Mouse (Mus musculus) retina, adult 2 months (tissue): ENCODE data around the gene Vps25.

Experiments used
- DNase-seq: peaks from one replicate; pipeline ENCODE4 v3.0.0-alpha.2; 2012; ENCODE audit warnings: low read depth, low spot score

Gene Vps25

GRCm38 (mm10) chr11:101253613-101254389 is at the start of gene Vps25:
Vps25 (plus strand) TSS chr11:101253707.
- DNase-seq = peak; percentile 77

DNA sequence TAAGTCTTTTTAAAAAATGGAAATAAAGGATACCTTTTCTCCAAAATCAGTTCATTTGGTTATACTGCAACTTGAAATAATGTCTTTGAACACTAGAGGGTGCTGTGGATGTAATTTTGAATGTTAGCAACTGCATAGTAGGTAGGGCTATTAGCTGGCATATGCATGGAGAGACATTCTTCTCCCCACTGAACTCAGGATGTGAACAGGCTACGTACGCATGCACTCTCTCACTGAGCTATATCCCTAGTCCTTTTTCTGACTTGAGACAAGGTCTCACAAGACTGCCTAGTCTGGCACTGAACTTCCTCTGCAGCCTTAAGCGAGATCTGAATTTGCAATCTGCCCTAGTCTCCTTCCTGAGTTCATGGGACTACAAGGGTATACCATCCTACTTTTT is 41.5 kb upstream of the Vps25 start:
- peak; percentile 51 for DNase-seq

DNA sequence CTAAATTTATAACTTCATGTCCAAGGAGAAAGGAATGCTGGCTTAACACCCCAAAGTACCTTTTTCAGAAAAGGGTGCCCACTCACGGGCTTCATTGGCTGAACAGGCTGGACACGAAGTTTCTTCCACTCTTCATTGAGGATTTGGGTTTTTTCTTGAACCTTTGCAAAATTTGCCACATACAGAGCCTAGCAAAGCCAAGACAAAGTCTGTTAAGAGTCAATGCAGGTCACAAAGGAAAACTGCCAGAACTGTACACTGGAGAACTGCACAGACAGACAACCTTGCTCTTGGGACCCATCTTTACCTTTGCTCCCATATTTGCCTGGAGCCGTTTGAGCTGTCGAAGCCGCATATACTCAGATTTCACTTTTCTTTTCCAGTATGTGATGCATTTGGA is 36.6 kb upstream of the Vps25 start:
- no peak for DNase-seq

GRCm38 (mm10) chr11:101218436-101219055 is 35.0 kb upstream of the Vps25 start:
- DNase-seq = no peak

DNA sequence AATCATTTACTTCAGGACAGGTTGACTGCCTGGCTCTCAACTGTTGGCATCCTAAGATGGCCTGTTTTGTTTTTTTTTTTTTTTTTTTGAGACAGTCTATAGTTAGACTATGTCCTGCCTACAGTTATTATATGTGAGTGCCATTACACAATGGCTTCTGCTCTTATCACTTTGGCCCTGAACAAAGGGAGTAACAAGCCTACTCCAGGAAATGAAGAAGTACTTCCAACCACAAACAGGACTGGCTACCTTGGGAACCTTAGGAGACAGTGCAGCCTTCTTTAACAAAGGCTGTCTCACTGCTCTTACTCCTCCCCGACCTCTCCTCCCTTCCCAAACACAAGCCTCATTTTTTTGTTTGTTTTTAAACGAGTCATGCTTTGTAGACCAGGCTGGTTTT is 32.7 kb upstream of the Vps25 start:
- DNase-seq = no peak

DNA sequence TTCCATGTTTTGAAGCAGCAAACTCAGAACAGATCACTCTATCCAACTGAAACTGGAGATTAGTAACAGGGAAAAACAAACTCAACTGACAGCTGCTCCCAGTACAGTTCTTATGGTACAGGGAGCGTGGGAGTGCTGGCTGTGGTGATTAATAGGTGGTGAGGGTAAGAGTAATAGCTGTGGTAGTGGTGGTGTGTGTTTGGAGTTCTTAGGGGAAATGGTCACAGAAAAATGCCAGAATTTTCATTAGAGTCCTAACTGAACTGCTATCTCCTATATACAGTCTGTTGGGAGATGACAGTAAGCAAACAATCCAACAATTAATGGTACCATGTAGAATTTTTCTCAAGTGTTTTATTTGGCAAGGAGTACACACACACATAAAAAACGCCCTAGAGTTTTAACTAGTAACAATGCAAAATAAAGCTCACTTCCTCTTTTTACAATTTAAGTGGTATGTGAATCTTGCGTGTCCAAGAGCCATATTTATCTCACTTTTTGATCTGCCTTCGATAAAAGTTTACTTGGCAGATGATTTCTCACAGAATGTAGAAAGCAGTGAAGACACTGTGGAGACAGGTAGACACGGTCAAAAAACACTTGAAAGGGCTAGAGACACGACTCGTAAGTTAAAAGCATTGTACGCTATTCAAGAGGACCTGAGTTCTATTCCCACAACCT is 32.1 kb upstream of the Vps25 start:
- no peak for DNase-seq

DNA sequence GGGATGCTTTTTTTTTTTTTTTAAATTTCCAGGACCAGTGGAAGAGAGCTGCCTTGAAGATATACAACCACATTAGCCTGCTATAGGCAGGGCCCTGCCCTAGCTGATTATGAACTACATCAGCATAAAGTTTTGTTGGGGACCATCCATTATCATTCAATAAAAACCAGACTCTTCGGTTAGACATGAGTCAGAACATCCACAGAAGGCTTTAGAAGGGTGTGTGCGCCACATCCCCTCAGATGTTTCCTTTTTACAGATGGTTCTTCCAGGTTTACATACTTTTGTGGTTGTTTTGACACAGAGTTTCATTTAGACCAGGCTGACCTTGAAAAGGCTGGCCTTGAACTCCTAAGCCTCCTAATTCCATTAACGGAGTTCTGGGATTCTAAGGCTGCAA is 29.2 kb upstream of the Vps25 start:
- no peak for DNase-seq

GRCm38 (mm10) chr11:101225331-101226064 is 28.0 kb upstream of the Vps25 start:
- DNase-seq = no peak

- DNase-seq = peak; percentile 76
Measured at GRCm38 (mm10) chr11:101226065-101226701, 27.3 kb upstream of the Vps25 start, which contains the start of gene Ezh1. Ezh1 (minus strand) TSS chr11:101226463.

- DNase-seq = no peak
Measured at GRCm38 (mm10) chr11:101229361-101229900, 24.1 kb upstream of the Vps25 start.

DNA sequence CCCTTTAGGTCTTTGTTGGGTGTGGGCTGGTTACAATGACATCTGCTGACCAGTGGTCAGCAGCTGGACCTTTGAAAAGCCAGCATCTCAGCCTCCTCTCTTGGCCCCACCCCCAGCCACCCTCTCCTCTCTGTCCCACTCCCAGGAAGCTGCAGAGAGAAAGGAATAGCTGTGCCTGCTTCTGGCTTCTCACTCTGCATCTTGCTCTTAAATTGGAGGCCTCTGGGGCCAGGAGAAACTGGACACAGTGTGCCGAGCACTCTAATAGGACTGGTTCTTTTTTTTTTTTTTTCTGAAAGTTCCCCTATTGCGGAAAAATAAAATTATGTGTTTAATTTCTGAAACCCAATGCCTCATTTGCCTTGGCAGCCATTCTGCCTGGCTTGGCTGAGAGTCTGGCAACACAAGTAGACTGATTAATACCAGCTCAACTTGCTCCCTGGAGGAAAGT is 23.4 kb upstream of the Vps25 start:
- no peak for DNase-seq

DNA sequence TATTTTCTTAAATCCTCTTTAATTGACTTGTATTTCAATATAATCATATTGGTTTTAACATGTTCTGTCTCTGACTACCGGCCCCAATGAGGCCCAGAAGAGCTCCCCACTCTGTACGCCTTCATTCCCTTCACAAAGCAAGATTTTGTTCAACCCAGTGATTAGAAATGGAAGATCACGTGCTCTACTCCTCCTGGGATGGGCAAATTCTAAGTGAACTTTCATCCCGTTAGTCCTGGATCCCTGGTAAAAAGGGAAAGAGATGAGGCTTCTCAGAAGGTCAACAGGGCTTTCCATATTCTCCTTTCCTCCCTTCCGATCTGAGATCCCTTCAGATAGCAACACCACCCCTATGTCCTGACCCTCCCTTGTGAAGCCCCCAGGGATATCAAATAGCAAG is 23.0 kb upstream of the Vps25 start:
- no peak for DNase-seq

DNA sequence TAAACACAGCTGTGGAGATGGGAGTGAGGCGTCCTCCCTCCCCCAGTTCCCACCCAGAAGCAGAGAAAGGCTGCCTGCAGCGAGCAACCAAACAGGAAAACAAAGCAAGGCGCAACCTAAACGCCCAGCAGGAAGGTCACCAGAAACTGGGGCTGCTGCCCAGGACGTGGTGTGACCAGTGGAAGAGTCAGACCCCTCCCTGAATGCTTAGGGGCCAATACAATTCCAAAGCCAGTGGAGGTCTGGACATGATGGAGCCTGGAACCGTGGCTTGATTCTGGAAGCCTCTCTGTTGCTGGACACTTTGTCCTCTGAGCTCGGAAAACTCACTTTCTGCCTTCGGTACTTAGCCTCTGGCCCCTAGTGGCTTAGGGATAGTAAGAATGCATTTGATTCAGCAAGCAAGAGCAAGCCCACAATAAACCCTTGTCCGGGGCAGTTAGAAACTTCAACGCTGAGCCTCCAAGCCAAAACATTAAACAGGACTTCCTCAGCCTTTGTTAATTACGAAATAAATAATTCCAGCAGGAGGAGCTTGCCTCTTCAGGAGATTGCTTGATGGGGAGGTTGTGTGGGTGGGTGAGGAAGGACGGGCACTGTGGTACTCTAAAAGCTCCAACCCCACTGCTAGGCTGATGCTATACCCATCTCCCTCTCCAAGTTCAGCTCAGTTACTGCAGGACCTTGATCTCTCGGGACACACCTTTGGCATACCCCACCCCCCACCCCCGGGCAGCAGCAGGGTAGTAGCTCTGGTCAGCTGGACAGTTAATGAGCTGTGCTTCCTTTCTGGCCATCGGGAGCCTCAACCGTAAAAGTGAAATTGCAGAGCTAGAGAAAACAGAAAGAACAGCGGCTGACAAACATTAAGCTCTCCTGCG is 22.3 kb upstream of the Vps25 start:
- no peak for DNase-seq

GRCm38 (mm10) chr11:101232010-101232839 is 21.3 kb upstream of the Vps25 start:
- no peak for DNase-seq

DNA sequence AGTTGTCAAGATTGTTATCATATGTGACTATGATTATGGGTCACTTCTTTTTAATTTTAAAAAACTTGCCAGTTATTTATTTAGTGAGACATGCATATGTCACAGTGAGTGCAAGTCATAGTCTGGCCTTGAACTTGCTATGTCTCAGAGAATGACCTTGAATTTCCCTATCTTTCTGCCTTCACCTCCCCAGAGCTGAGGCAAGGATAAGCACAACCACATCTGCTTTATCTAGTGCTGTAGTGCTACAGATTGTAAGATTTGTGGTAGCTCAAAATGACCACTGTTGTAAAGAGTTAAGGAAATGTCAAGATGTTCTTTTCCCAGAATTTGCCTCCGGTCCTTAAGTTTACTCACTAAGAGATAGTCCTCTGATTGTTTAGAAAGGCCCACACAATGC is 20.3 kb upstream of the Vps25 start:
- DNase-seq = no peak

- DNase-seq = no peak
Measured at GRCm38 (mm10) chr11:101234124-101234523, 19.4 kb upstream of the Vps25 start.

- DNase-seq = no peak
Measured at GRCm38 (mm10) chr11:101235429-101235828, 18.1 kb upstream of the Vps25 start.

DNA sequence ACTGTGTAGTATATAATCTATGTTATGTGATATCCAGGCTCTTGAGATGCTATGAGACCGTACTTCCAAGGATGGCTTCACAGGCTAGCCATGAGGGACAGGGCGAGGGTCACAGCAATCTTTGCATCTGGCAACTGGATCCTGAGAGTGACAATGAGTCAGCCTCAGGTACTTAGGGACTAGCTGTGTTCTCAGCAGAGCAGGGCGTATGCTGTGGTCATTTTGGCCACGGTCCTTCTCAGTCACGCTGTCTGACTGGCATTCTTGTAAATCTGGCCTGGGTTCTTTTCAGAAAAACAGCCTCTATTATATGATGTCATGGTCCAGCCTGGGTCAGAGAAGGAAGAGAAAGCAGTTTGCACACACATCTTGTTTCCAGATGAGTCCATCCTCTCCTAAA is 16.7 kb upstream of the Vps25 start:
- DNase-seq = no peak

- no peak for DNase-seq
Measured at GRCm38 (mm10) chr11:101238071-101238647, 15.3 kb upstream of the Vps25 start.
